Mouse (Mus musculus) CD4-positive, CD25-positive, alpha-beta regulatory T cell, adult 4 months (primary cell): ENCODE data around the gene Ldhd. TPM values are rescaled to one million over a fixed set of nuclear protein-coding genes. Genes with fewer than 3 reads are reported as not detected.
A peak's percentile ranks its signal among the peaks of the same experiment; 100 is the strongest.

Source experiments
- ATAC-seq: one replicate; pipeline ENCODE4 v1.8.0; 2017
- polyA plus RNA-seq, 2 experiments: library from polyadenylated mRNA; unstranded; fragments of 100-300 nt; shearing (Covaris generic); gene quantifications; one replicate each; pipeline ENCODE4 v1.2.1; 2017

The Ldhd gene
- polyA plus RNA-seq, 2 experiments from 2014 or later = 0.98 to 2.0 TPM

DNA sequence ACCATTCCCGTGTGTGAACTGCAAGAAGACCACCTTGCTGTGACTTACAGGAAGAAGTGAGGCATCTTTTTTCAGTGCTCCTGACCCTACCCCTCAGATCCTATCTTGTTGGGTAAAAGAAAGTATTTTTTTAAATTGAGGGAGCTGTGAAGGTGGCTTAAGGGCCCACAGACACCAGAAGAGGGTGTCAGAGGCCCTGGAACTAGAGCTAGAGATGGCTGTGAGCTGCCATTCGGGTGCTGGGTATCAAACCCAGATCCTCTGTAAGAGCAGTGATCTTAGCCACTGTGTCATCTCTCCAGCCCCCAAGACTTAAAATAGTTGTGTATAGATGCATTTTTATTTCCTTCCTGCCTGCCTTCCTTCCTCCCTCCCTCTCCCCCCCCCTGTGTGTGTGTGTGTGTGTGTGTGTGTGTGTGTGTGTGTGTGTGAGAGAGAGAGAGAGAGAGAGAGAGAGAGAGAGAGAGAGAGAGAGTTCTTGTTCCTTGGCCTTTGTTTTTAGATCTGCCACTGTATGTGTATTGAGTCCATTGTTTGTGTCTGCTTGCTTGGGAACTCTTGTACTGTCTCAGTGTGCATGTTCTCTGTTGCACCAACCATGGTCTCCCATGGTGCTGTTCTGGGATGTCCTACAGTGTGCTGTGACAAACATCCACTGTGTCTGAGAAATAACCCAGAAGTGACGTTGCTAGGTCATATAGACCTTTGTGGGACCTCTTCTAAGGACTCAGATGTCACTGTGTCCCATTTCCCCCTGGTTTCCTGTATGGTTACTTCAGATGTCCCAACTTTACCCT lies 35.9 kb downstream of the Ldhd start:
- ATAC-seq = no peak

DNA sequence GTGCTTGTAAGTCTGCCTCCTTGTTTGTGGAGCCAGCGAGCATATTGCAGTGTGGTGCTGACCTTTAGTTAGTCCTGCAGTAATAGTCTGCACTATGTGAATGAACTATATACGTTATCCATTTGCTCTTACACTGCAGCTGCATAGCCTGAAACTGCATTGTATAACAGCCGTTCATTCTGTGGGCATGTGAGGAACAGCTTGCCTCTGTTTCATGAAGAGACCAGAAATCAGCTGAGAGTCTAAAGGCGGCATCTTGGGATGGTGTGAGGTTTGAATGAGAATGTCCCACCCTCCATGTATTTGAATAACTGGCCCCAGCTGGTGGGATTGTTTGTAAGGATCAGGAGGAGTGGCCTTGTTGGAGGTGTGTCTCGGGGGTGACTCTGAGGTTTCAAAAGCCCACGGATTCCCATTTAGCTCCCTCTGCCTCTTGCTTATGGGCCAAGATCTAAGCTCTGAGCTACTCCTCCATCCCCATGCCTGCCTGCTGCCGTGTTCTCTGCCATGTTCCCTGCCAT lies 37.7 kb downstream of the Ldhd start:
- ATAC-seq = no peak

DNA sequence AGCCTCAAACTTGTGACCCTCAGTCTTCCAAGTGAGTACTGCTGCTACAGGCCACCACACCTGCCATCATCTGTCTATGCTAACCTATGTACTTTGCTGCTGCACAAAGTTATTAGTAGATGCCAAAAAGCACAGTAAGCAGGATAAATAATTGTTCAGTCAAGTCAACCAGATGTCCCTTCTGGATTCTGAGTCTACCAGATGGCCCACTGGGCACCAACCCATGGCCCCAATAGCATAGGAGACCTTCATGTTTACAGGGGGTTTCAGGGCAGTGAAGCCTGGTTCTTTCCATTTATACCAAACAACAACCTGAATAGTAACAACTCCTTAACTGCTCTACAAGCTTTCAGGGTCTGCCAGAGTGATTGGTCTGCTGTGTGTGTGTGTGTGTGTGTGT lies 39.0 kb downstream of the Ldhd start:
- ATAC-seq = no peak

GRCm38 (mm10) chr8:111590214-111590613 lies 40.0 kb downstream of the Ldhd start:
- no peak for ATAC-seq

DNA sequence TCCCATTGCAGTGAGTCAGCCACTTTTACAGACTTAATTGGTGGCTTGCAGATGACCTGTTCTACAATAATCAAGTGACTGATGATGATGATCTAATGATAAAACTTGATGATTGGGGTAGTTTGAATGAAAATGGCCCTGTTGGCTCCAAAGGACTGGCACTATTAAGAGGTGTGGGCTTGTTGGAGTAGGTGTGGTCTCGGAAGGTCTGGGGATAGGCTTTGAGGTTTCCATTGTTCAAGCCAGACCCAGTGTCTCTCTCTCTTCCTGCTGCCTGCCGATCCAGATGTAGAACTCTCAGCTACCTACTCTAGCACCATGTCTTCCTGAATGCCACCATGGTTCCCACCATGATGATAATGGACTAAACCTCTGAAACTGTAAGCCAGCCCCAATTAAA lies 41.8 kb downstream of the Ldhd start:
- ATAC-seq = no peak

- no peak for ATAC-seq
Observed at GRCm38 (mm10) chr8:111587545-111588094, 42.6 kb downstream of the Ldhd start.

DNA sequence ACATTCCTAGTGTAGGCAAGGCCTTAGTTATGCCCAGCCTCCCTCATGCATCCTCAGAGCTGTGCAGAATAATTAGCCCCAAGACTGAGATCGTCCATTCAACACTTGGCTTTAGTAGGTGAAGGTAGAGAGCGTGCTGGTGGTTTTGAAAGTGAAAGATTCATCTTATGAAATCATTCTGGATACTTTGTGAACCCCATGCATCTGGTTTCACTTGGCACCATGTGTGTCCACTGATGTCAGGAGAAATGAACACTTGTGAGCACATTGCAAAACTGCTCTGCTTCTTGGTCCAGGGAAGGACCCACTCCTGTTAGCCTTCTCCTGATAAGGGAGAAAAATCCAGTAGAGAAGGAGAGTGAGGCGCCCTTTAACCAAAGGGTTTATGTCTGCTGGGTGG lies 45.2 kb downstream of the Ldhd start:
- ATAC-seq = peak; percentile 10

- ATAC-seq = peak; percentile 71
Observed at GRCm38 (mm10) chr8:111582386-111582785, 47.8 kb downstream of the Ldhd start.

GRCm38 (mm10) chr8:111580306-111580705 lies 49.9 kb downstream of the Ldhd start:
- no peak for ATAC-seq

DNA sequence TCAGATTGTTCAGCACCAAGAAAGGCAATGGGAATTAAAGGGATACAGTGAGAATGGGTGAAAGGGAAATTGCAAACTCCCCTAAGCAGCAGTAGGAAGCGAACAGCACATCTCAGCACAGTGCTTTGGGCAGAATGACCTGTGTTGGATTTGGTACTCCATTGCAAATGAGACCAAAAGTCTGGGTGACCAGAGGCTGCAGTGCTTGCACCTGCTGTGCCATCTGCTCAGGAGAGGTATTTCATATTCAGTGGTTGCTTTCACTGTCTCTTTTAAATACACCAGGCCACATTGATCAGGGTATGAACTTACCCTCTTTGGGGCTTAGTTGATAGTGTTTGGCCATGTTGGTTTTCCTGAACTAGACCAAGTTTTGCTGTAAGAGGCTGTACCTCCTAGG lies 50.9 kb downstream of the Ldhd start:
- no peak for ATAC-seq

GRCm38 (mm10) chr8:111577880-111578533 lies 52.2 kb downstream of the Ldhd start:
- ATAC-seq = peak; percentile 19

GRCm38 (mm10) chr8:111576501-111576900 lies 53.7 kb downstream of the Ldhd start:
- no peak for ATAC-seq

DNA sequence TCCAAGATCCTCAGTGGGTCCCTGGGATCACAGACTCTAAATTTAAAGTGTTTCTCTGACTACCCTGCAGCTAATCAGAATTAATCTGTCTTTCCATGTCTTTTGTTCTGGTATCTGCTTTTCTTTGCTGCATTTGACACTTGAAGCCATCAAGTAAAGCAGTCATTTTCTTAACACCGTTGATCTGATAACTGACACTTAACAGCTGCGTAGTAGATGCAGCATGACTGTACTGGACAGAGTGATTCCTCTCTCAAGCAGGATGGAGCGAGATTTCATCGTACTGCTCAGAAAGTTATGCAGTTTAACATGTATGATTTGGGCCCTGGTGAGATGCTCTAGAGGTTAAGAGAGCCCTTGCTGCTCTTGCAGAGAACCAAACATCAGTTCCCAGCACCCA lies 54.7 kb downstream of the Ldhd start:
- no peak for ATAC-seq

DNA sequence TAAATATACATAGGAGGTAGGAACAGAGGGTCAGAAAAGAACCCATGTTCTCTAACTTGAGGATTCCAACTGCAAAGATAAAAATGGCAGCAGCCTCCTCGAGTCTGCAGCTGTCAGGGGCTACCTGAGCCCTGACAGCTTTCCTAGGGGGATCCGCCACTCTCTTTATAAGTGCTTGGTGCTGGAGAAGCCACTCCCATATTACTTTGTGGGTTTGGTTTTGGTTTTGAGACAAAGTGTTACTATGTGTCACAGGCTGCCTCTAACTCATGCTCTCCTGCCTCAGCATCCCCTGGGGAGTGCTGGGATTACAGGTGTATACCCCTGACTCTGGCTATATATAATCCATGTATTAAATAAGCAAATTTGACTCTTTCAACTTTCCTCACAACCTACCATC lies 56.2 kb downstream of the Ldhd start:
- peak; percentile 40 for ATAC-seq

Other genes starting within 250 kb of the Ldhd start
- gene Fa2h, start 236.6 kb downstream of the Ldhd start, polyA plus RNA-seq = not detected
- gene Wdr59, start 108.3 kb downstream of the Ldhd start, polyA plus RNA-seq = 1 to 10 TPM; 4.3 to 6.5 TPM
- gene Znrf1, start 94.3 kb downstream of the Ldhd start, polyA plus RNA-seq = 10 to 100 TPM; 27.5 to 43.5 TPM
- 10 to 100 TPM; 41.3 to 41.7 TPM for gene Zfp1, start 13.0 kb upstream of the Ldhd start, polyA plus RNA-seq
- not detected for gene Ctrb1, start 60.6 kb upstream of the Ldhd start, polyA plus RNA-seq
- under 1 TPM; 0.27 to 0.42 TPM for gene Bcar1, start 113.4 kb upstream of the Ldhd start, polyA plus RNA-seq
- gene Cfdp1, start 223.9 kb upstream of the Ldhd start, polyA plus RNA-seq = 100 to 1,000 TPM; 120 to 140 TPM
- gene Tmem170, start 246.4 kb upstream of the Ldhd start, polyA plus RNA-seq = 1 to 10 TPM; 7.5 to 9.2 TPM